Mouse (Mus musculus): ENCODE measurements around the gene Map2k5. TPM values are rescaled to one million over a fixed set of nuclear protein-coding genes. Genes with fewer than 3 reads are reported as not detected.

Map2k5 gene
- polyA plus RNA-seq, 1 experiment: 45.9 TPM

- no peak for TF ChIP-seq GATA1 (IDR thresholded peaks at IDR 0.05; ENCODE audit: low read length)
Observed at GRCm38 (mm10) chr9:63246568-63247169, 131.0 kb downstream of the Map2k5 start.

DNA sequence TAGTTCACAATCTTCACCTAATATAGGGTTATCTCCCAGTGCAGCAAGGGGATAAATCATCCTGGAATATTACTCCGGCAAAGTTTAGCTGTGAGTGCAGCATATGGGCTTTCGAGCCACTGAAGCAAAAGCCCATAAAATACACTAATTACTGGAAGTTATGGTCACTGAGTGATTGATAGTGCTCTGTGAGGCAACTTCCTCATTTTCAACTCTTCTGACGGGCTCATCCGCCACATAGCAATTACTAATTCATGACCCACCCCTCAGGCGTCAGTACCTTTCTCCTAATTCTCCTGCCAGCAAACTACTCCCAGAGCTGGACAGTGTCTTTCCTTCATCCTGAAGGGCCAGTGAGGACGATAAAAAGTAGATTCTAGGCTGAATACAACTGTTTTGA, 135.7 kb downstream of the Map2k5 start:
- TF ChIP-seq GATA1 (IDR thresholded peaks at IDR 0.05; ENCODE audit: low read length): no peak

DNA sequence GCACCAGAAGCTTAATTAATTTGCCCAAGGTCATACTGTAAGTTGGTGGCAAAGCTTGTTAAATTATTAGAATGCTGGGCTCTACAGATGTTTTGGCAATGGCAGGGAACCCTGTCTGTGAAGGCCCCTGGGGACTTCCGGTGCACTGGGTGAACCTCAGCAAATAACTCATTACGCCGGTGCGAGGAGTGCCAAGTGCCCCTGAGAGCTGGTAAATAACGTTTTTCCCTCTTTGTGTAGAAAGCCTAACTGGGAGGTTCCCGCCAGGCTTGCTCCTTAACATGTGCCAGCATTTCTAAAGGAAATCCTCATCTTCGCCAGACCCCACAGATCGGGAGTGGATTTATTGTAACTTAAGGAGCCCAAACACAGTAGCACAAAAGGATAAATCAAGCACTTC, 136.5 kb downstream of the Map2k5 start:
- no peak for TF ChIP-seq GATA1 (IDR thresholded peaks at IDR 0.05; ENCODE audit: low read length)

GRCm38 (mm10) chr9:63234356-63234755, 143.3 kb downstream of the Map2k5 start:
- TF ChIP-seq GATA1 (IDR thresholded peaks at IDR 0.05; ENCODE audit: low read length): no peak

DNA sequence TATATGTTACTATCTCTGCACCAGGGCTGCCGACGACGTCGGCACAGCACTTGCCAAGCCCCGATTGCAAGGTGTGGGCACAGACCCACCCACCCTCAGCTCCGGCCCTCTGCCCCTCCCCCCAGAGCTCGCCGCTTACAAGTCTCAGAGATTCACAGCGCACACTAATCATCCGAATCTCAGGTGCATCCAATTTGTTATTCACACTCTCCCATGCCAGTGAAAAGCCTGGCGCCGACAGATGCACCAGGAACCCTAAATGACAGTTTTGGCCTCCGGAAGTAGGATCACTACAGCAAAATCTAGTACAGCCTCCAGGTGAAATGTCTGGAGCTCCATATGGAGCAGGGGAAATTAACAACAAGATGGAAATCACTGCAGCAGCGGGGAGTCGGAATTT, 147.4 kb downstream of the Map2k5 start:
- no peak for TF ChIP-seq GATA1 (IDR thresholded peaks at IDR 0.05; ENCODE audit: low read length)

GRCm38 (mm10) chr9:63229124-63229523, 148.6 kb downstream of the Map2k5 start:
- no peak for TF ChIP-seq GATA1 (IDR thresholded peaks at IDR 0.05; ENCODE audit: low read length)

DNA sequence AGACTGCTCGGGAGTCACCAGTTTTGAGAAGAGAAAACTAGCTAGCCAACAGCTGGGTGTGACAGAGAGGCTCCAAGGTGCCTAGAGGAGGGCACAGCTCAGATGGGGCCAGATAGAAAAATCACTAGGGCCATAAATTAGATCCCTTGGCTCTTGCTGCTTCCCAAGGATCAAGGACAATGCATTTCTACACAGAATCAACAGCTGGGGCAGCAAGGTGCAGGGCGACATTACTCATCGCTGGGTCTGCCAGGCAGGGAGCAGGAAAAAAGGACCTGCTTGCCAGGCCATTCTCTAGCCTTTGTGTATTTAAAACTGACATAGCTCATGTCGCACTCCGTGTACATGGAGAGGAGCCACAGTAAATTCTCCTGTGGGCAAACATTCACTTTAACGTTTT, 155.5 kb downstream of the Map2k5 start:
- no peak for TF ChIP-seq GATA1 (IDR thresholded peaks at IDR 0.05; ENCODE audit: low read length)

DNA sequence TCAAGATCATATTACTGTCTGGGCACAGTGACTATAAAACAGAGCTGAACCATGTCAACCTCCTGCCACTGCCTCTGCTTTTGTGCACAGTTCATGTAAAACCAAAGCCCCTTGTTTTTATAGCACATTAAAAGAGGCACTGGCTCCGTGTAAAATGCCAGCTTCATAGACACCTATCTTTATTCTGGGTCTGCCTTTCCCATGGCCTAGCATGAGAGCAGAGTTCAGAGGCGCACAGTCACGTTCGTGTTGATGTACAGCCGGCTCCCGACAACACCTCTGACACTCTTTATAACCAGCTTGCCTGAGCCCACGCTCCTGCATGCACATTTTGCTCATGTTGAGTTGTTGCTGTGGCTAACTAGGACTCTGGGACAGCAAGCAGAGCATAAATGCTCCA, 157.9 kb downstream of the Map2k5 start:
- TF ChIP-seq GATA1 (IDR thresholded peaks at IDR 0.05; ENCODE audit: low read length): no peak

GRCm38 (mm10) chr9:63215031-63215430, 162.7 kb downstream of the Map2k5 start:
- TF ChIP-seq GATA1 (IDR thresholded peaks at IDR 0.05; ENCODE audit: low read length): no peak

- TF ChIP-seq GATA1 (IDR thresholded peaks at IDR 0.05; ENCODE audit: low read length): no peak
Observed at GRCm38 (mm10) chr9:63206769-63207276, 170.9 kb downstream of the Map2k5 start.

- no peak for TF ChIP-seq GATA1 (IDR thresholded peaks at IDR 0.05; ENCODE audit: low read length)
Observed at GRCm38 (mm10) chr9:63203461-63203860, 174.2 kb downstream of the Map2k5 start.

DNA sequence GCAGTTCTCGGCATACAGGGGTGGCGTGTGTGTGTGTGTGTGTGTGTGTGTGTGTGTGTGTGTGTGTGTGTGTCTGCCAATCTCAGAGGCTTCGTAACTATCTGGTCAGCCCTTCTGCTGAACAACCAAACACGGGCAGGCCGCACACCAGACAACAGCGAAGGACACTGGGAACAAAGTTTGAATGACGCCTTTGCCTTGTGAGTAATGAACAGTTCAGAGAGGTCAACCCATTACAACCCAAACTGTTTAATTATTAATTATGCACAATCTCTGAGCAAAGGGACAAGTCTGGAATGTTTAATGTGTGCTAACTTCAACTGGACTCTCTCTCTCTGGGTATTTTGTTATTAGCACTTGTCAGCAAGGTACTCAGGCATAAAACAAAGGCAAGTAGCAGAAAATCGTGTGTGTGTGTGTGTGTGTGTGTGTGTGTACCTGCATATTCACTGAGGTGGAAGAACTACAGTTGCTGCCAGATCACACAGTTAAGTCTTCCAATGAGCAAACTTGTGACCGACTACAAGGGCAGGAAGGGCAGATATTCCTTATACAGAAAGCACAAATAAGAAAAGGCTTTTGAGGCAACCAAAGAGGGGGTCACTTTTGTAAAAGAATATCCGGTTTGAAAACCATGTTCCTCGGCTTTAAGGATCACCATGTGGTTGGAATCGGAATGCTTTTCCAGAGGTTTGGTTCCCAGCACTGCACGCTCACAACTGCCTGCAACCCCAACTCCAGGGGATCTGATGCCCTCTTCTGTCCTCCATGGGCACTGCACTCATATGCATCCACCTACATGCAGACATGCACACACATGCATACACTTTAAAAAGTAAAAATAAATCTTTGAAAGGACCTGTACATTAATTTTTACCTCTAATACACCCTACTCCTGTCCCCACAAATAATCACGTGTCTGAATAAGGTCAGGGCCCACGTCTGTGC, 176.1 kb downstream of the Map2k5 start:
- TF ChIP-seq GATA1 (IDR thresholded peaks at IDR 0.05; ENCODE audit: low read length): no peak

GRCm38 (mm10) chr9:63197252-63197651, 180.4 kb downstream of the Map2k5 start:
- no peak for TF ChIP-seq GATA1 (IDR thresholded peaks at IDR 0.05; ENCODE audit: low read length)

- no peak for TF ChIP-seq GATA1 (IDR thresholded peaks at IDR 0.05; ENCODE audit: low read length)
Observed at GRCm38 (mm10) chr9:63196114-63196682, 181.5 kb downstream of the Map2k5 start.

DNA sequence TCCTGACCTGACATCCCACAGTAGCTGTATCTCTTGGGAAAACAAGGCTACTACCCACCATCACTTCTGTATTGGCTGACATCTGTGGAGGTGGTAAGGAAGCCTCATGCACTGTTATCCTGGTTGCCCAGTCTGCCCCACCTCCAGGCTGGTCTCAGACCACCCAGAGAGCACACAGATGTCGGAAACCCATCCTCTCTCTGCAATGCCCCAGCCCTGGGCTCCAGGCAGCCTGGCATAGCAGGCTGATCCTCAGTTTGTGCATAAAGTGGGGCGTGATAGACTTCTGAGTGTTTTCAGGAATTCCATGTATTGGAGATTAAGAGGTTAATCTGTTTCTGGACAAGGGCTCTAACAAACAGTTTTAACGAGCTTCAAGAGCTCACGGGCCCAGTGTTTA, 182.2 kb downstream of the Map2k5 start:
- TF ChIP-seq GATA1 (IDR thresholded peaks at IDR 0.05; ENCODE audit: low read length): no peak

GRCm38 (mm10) chr9:63194791-63195190, 182.9 kb downstream of the Map2k5 start:
- no peak for TF ChIP-seq GATA1 (IDR thresholded peaks at IDR 0.05; ENCODE audit: low read length)

All from G1E-ER4 (cell line).